Mouse (Mus musculus) left cerebral cortex, adult 2 months (tissue): ENCODE results near the gene Olfr1370. TPM values are rescaled to one million over a fixed set of nuclear protein-coding genes. Genes with fewer than 3 reads are reported as not detected.
"Not testable (repeated sequence)": the region's sequence is repeated elsewhere in the genome, so short reads cannot be mapped to it uniquely, and the experiment has no call there.

Experiments
- DNase-seq, 2 experiments: peaks; one replicate each; pipeline ENCODE4 v3.0.0; 2021 to 2022; ENCODE audit warnings: low spot score in 2 of 2, mixed read lengths in 1 of 2; ENCODE audit errors: extremely low spot score in 1 of 2
- H3K27ac ChIP-seq: fragments of 200-600 bp; 2 replicates; pipeline ENCODE4 v1.8.1; 2022
- H3K4me3 ChIP-seq: fragments of 200-600 bp; 2 replicates; pipeline ENCODE4 v1.8.1; 2022
- CTCF ChIP-seq: fragments of 200-600 bp; IDR thresholded peaks from 2 replicates; pipeline ENCODE4 v1.8.1; 2022; ENCODE audit warnings: antibody characterized with exemption, mild to moderate bottlenecking, moderate library complexity
- intact Hi-C: fragments of 180-260 bp; cut with DNase I; formaldehyde crosslinking; loops from one replicate; pipeline ENCODE4 v1.15.1; 2025
- long read RNA-seq, 2 experiments: library from polyadenylated mRNA; stranded (forward); transcript quantifications; one replicate each; pipeline ENCODE4 v2.0.0; 2021; ENCODE audit warnings: borderline mapping rate in 2 of 2
- total RNA-seq, 2 experiments: library from RNA; stranded (reverse); gene quantifications; 2 replicates each; pipeline ENCODE4 v1.2.3; 2021

The Olfr1370 gene
- not detected for total RNA-seq
- long read RNA-seq, experiment 1 = 0 reads
- long read RNA-seq, experiment 2 = 0 reads

DNA sequence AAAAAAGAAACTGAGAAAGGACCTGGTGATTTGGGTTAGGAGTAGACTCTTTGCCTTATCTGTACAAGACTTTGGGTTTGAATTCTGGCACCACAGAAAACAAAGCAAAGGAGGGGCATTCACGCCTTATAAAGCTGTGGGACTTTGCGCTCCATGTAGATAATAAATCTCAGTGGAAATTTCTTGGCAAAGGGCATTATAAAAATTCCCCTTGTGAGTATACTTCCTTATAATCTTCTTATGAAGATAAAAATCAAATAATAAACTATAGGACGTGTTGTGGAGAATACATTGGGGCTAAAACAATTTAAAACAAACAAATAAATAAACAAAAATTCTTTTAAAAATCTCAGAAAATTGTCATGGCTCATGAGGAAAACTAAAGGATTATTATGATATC lies at the start of gene Olfr1370:
Gene Olfr1370 (minus strand): TSS at position 101 of the 400 bp plus-strand sequence.
- intact Hi-C loops = no loop called here
- no peak for DNase-seq
- no peak for TF ChIP-seq CTCF
- H3K27ac ChIP-seq = no peak within 1 kb of the TSS
- H3K4me3 ChIP-seq = no peak within 1 kb of the TSS

DNA sequence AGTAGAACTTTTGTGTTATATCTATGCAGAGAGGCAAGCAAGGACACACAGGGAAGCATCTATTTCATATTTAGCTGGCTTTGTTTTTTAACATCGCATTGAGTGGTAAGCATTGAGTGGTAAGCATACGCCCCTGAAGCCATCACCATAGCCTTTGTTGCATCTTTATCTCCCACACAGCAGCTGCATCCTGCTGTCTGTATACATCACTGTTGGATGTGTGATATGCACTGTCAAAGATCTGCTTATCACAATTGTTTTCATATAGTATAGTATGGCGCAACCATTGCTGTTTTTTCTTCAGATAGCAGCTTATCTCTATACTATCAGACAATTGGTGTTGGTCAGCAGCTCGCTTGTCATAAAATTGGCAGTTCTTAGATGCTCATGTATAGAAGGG lies 39.4 kb upstream of the Olfr1370 start:
- no peak for TF ChIP-seq CTCF
- Histone ChIP-seq H3K4me3 (no peak overlapping the region), H3K27ac (no peak overlapping the region)
- intact Hi-C loops = no loop called here
- DNase-seq = no peak

DNA sequence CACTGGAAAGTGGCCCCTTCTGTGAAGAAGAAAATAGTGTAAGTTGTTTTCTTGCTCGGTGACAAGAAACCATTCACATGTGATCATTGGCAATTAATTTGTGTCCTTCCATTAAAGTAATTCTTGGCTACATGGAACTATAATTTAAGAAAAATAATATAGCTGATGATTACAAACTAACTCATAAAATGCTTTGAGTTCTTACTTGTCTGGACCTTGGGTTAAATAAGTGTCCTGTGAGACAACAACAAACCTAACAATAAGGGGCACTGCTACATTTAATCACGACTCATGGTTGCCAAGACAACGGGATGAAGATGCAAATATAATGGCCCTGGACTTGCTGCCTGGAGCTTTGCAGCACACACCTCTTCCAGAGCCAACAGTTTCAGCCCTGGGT lies 36.4 kb upstream of the Olfr1370 start, which contains the start of gene Olfr1369-ps1:
Gene Olfr1369-ps1 (plus strand): TSS at position 301 of the 400 bp plus-strand sequence.
- DNase-seq, intact Hi-C loops, H3K4me3 ChIP-seq, H3K27ac ChIP-seq: not testable (repeated sequence)

DNA sequence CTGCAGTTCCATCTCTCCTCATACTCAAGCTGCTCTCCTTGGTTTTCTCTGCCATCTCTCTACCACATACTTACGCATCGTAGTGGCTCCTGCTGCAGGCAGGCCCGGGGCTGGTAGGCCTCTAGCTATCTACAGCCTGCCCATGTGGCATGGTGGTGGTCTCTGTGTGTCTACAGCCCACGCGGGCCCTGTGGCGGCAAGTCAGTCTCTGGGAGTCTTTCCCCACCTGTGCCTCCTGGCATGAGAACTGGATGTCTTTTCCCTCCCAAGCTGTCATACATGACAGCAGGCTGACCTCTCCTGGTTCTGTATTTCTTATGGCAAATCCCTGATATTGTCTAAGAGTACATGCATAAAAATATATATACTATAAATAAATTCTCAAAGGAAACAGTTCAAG lies 35.7 kb upstream of the Olfr1370 start:
- Histone ChIP-seq H3K4me3 (no peak overlapping the region), H3K27ac (no peak overlapping the region)
- TF ChIP-seq CTCF = no peak
- DNase-seq = no peak
- intact Hi-C loops = no loop called here

DNA sequence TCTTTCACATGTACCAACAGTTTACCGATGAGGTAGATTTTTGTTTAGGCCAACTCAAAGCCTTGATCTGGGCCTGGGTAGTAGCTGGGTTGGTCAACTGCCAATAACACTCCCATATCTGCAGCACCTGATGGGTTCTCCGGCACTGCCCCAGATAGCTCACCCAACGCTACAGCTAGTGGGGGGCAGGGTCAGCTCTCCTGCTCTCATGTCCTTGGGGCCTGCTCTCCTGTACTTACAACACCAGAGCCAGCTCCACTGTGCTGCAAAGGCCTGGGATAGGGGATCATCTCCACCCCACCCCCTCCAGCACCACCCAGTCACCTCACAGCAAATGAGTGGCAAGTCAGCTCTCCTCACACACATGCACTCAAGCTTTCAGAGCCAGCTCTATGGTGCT lies 35.0 kb upstream of the Olfr1370 start:
- intact Hi-C loops = no loop called here
- TF ChIP-seq CTCF = no peak
- no peak for DNase-seq
- no peak overlapping the region for H3K4me3 ChIP-seq
- no peak overlapping the region for H3K27ac ChIP-seq

DNA sequence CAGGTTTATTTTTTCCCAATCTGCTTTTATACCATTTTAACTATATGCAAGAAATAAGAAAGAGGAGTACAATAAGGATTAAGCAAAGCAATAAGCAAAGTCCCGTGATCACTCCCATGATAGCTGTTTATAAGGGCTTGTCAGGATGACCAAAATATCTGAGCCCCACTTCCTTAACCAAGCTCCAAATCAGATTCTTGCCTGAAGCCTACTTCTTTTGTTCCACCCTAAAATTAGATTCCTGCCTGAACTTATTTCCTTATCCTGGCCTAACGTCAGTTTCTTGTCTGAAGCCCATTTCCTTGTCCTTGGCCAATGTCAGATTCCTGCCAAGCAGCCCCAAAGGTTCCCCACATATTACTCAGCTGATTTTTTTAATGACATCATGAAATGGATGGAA lies 7.9 kb upstream of the Olfr1370 start:
- H3K27ac ChIP-seq = no peak overlapping the region
- TF ChIP-seq CTCF = no peak
- intact Hi-C loops = no loop called here
- H3K4me3 ChIP-seq = no peak overlapping the region
- no peak for DNase-seq

DNA sequence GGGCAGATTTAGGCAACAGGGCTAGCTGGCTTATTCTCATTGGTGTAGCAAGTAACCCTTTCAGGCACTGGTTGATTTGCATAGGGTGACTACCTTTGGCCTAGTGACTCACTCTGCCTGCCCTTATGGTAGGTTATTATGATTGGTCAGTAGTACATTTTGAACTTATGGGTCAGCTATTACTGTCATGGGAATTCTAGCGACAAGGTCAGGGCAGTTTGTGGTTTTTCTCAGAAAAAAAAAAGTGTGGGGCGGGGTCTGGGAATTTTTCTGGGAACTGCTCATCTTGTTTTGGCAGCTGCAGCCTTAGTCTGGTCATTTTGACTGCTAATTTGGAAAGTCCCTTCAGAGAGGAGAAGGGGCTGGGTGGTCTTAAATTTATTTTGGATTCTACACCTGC lies 8.7 kb downstream of the Olfr1370 start:
- Histone ChIP-seq H3K27ac (no peak overlapping the region), H3K4me3 (no peak overlapping the region)
- intact Hi-C loops = no loop called here
- no peak for DNase-seq
- no peak for TF ChIP-seq CTCF

DNA sequence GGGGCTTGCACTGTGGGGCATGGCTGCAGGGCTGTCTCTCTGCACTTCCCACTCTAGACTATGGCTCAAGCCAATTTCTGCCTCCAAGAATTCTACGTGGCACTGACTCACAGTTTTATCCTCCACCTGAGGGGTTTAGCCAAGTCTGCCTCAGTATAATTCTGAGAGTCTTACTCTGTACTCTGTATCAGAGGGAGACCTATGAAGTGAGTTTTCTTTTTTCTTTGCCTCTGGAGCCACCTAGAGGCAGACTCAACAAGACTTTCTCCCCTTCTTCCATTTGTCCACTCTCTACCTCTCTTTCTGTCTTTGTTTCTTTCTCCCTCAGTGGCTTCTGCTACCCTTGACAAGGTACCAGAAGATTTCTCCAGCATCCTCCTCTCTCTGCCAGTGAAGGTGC lies 24.6 kb downstream of the Olfr1370 start:
- H3K4me3 ChIP-seq = no peak overlapping the region
- TF ChIP-seq CTCF = peak; percentile 61
- H3K27ac ChIP-seq = no peak overlapping the region
- intact Hi-C loops = loop anchor here (1.0 to 10.0 kb wide), 2 partner anchors 751 to 1355 kb away; partner anchors contain the start of gene Nme8
- no peak for DNase-seq

DNA sequence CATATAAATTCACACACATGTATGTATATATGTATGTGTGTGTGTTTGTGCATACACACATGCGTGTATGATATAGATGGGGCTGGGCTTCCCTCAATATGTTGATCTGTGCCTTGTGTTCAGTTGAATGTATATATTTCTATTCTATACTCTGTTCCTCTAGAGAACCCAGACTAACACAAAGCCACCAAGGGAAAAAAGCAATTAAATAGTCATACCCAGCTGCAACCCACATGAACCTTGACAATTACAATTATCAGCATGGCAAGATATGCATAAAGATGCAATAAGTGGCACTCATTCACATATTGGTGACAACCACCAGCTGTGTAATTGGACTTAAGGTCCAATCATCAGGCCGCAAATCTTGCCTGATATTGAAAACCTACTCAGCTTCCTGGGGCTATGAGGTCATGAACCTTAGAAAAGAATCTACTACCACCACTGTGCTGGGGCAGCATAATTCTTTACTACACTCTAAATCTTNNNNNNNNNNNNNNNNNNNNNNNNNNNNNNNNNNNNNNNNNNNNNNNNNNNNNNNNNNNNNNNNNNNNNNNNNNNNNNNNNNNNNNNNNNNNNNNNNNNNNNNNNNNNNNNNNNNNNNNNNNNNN lies 34.1 kb downstream of the Olfr1370 start:
- no peak for TF ChIP-seq CTCF
- Histone ChIP-seq H3K4me3 (no peak overlapping the region), H3K27ac (no peak overlapping the region)
- DNase-seq = no peak
- intact Hi-C loops = no loop called here

DNA sequence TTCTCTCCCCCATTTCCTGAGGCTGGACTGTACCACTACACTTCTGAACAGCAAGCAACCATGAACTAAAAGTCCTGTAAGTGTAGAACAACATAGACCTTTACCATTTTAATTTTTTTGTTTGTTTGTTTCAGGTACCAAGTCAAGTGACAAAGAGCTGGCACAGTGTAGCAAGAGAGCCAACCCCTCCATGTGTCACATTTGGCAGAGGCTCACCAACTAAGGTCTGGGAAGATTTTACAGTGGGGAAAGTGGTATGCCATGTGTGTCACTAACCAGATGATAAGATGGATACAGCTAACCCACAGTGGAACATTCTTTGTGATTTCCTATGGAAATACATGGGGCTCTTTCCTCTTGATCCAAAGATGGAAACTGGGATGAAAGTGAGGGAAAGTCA lies 38.8 kb downstream of the Olfr1370 start:
- Histone ChIP-seq H3K4me3 (no peak overlapping the region), H3K27ac (no peak overlapping the region)
- DNase-seq = no peak
- no peak for TF ChIP-seq CTCF
- intact Hi-C loops = loop anchor here (2.0 to 10.0 kb wide), 4 partner anchors 99 to 737 kb away; no protein-coding TSS in a partner anchor

DNA sequence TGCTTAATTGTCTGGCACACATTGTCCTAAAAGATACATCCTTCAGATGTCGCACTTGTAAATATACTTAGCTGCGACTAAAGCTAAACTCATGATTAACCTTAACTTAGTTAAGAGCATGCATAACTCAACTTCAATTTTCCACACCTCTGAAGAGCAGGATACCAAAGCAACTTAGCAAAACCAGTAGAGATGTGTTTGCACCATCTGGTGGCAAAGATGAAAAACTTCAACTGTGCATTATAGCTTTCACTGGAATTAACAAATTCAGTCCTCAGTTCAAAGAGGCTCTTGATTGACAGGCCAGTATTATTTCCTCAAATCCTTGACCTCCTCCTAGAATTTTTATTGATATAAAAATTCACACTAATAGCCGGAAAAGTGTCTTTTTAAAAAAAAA lies 39.7 kb downstream of the Olfr1370 start:
- DNase-seq = no peak
- TF ChIP-seq CTCF = peak; percentile 69
- intact Hi-C loops = loop anchor here (2.0 to 10.0 kb wide), 4 partner anchors 98 to 736 kb away; no protein-coding TSS in a partner anchor
- Histone ChIP-seq H3K27ac (no peak overlapping the region), H3K4me3 (no peak overlapping the region)

DNA sequence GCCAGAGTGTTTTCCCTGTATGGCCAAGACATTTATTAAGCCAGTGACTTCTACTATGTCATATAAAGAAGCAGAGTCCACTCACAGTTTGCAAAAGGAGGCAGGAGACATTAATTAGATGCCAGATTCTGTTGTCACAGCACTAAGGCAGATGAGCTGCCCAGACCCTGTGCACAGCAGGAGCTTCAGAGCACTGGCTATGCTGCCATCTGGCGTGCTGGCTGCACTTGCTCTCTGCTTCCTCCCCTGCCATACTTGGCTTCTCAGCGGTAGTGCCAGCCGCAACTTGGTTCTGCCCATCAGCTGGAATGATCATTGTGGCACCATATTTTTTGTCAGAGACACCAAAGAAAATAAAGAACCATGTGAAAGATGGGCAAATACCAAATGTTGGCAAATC lies 41.6 kb downstream of the Olfr1370 start:
- intact Hi-C loops = loop anchor here (10.0 kb wide), 1 partner anchor 558 kb away; no protein-coding TSS in a partner anchor
- Histone ChIP-seq H3K4me3 (no peak overlapping the region), H3K27ac (no peak overlapping the region)
- peak; percentile 43 for TF ChIP-seq CTCF
- DNase-seq = peak in 1 of 2 experiments; percentile 21

DNA sequence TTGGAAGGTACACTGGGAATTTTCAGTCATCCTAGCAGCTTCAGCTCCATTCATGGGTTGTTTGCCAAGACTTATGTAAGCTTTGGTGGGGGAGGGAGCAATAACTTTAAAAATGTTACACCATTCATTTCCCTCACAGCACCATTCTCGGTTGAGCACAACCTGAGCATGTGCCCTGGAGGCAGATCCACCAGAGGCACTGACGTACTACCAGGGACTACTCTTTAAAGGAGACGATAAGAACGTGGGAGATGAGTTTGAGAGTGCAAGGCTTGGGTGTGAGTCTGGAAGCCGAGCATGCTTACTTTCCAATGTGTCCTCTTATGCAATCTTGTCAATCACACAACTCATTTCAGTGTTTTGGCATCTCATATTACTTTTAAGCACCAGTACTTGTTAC lies 49.9 kb downstream of the Olfr1370 start:
- no peak overlapping the region for H3K27ac ChIP-seq
- no peak for DNase-seq
- no peak for TF ChIP-seq CTCF
- H3K4me3 ChIP-seq = no peak overlapping the region
- intact Hi-C loops = no loop called here

Other genes starting within 250 kb of the Olfr1370 start
- not detected for gene Olfr1369-ps1, start 36.5 kb upstream of the Olfr1370 start, total RNA-seq
- not detected for gene Olfr263, start 54.7 kb upstream of the Olfr1370 start, total RNA-seq
- not detected for gene Olfr1368, start 70.9 kb upstream of the Olfr1370 start, total RNA-seq
- 10 to 100 TPM; 33.6 to 36.5 TPM for gene Trim27, start 104.5 kb upstream of the Olfr1370 start, total RNA-seq
- gene Gpx5, start 217.8 kb upstream of the Olfr1370 start, total RNA-seq = not detected
- gene Gpx6, start 237.2 kb upstream of the Olfr1370 start, total RNA-seq = not detected